Mouse (Mus musculus) forebrain, embryonic 11.5 days (tissue): ENCODE data around the gene Xrcc1. TPM values are rescaled to one million over a fixed set of nuclear protein-coding genes. Genes with fewer than 3 reads are reported as not detected.

Source experiments
- ATAC-seq: fragments of 200-750 bp; cut with Nextera tagmentation; replicated peaks from 2 replicates; pipeline ENCODE4 v1.8.0; 2017; ENCODE audit warnings: moderate TSS enrichment; ENCODE audit not compliant: low FRiP score
- DNase-seq: peaks from one replicate; pipeline ENCODE4 v3.0.0-alpha.2; 2017; ENCODE audit warnings: low spot score
- H3K27ac ChIP-seq: fragments of 300-500 bp; sonication (generic); 2 replicates; pipeline ENCODE4 v1.5.1; 2014; ENCODE audit warnings: low read depth, low read length
- H3K27me3 ChIP-seq: fragments of 300-500 bp; sonication (generic); 2 replicates; pipeline ENCODE4 v1.6.1; 2014; ENCODE audit warnings: mild to moderate bottlenecking, low read length, mixed read lengths; ENCODE audit not compliant: control insufficient read depth, insufficient read depth
- H3K36me3 ChIP-seq: fragments of 300-500 bp; sonication (generic); 2 replicates; pipeline ENCODE4 v1.6.1; 2014; ENCODE audit warnings: mild to moderate bottlenecking, low read length, moderate library complexity, mixed read lengths; ENCODE audit not compliant: control insufficient read depth, insufficient read depth
- H3K4me1 ChIP-seq: fragments of 300-500 bp; sonication (generic); replicated peaks from 2 replicates; pipeline ENCODE4 v1.6.1; 2014; ENCODE audit warnings: low read length, mixed read lengths; ENCODE audit not compliant: control insufficient read depth, insufficient read depth
- H3K4me2 ChIP-seq: fragments of 300-500 bp; sonication (generic); 2 replicates; pipeline ENCODE4 v1.6.1; 2014; ENCODE audit warnings: low read depth, mild to moderate bottlenecking, low read length, moderate library complexity, mixed read lengths; ENCODE audit not compliant: severe bottlenecking
- H3K4me3 ChIP-seq: fragments of 300-500 bp; sonication (generic); 2 replicates; pipeline ENCODE4 v1.5.1; 2014; ENCODE audit warnings: low read depth, low read length
- H3K9ac ChIP-seq: fragments of 300-500 bp; sonication (generic); 2 replicates; pipeline ENCODE4 v1.6.1; 2014; ENCODE audit warnings: low read length
- H3K9me3 ChIP-seq: fragments of 300-500 bp; sonication (generic); 2 replicates; pipeline ENCODE4 v1.6.1; 2016; ENCODE audit warnings: low read length, mixed read lengths; ENCODE audit not compliant: control insufficient read depth
- WGBS: fragments of 180-500 bp; shearing (Covaris S2); extraction: QIAGEN DNeasy Blood & Tissue Kit; methylation state at CpG from one replicate; pipeline ENCODE4 v1.1.7; 2014; 5-methylcytosine and 5-hydroxymethylcytosine counted together
- polyA plus RNA-seq: library from polyadenylated mRNA; unstranded; fragments of >200 nt; fragmentation: Nextera tagmentation; extraction: Ambion mirVana; gene quantifications from 2 replicates; pipeline ENCODE4 v1.2.1, GENCODE M21; 2014

The Xrcc1 gene
- polyA plus RNA-seq, 1 experiment from 2014 or later: 140 TPM

GRCm38 (mm10) chr7:24544506-24544905 lies 1.6 kb upstream of the Xrcc1 start:
- DNase-seq (no peak), ATAC-seq (no peak)
- H3K27ac ChIP-seq: no peak overlapping the region
- H3K4me1 ChIP-seq: peaks cover 7% of the 10 kb centered on the region
- no peaks in the 10 kb centered on the region for H3K9me3 ChIP-seq
- no peak overlapping the region for H3K4me3 ChIP-seq
- no peak overlapping the region for H3K9ac ChIP-seq
- 82% methylated on average over 2 of the region's 2 CpGs for WGBS
- no peaks in the 10 kb centered on the region for H3K36me3 ChIP-seq
- H3K4me2 ChIP-seq: no peak overlapping the region
- no peaks in the 10 kb centered on the region for H3K27me3 ChIP-seq

GRCm38 (mm10) chr7:24546634-24547389 lies 723 bp downstream of the Xrcc1 start:
- Histone ChIP-seq H3K27me3 (no peaks in the 10 kb centered on the region), H3K9ac (peak overlapping the region; percentile 80), H3K4me3 (peak overlapping the region; percentile 82), H3K27ac (peak overlapping the region; percentile 57; the same call in 1 of the 2 replicates), H3K36me3 (no peaks in the 10 kb centered on the region; the same call in 1 of the 2 replicates), H3K9me3 (no peaks in the 10 kb centered on the region), H3K4me2 (peak overlapping the region; percentile 70), H3K4me1 (peaks cover 7% of the 10 kb centered on the region)
- under 1% methylated on average over 57 of the region's 57 CpGs for WGBS
- peak; percentile 98 for ATAC-seq
- DNase-seq: peak; percentile 100

GRCm38 (mm10) chr7:24547534-24548036 lies 1.5 kb downstream of the Xrcc1 start:
- Histone ChIP-seq H3K4me2 (peak overlapping the region; percentile 70), H3K4me1 (peaks cover 7% of the 10 kb centered on the region), H3K36me3 (peaks cover 3% of the 10 kb centered on the region; the same call in 1 of the 2 replicates), H3K27me3 (no peaks in the 10 kb centered on the region), H3K9me3 (no peaks in the 10 kb centered on the region), H3K4me3 (peak overlapping the region; percentile 82), H3K27ac (peak overlapping the region; percentile 57; the same call in 1 of the 2 replicates), H3K9ac (peak overlapping the region; percentile 80)
- DNase-seq (no peak), ATAC-seq (peak; percentile 15; the same call in 1 of the 2 replicates)
- 32% methylated on average over 13 of the region's 13 CpGs for WGBS

GRCm38 (mm10) chr7:24551985-24552759 lies 6.1 kb downstream of the Xrcc1 start:
- H3K4me1 ChIP-seq: peaks cover 7% of the 10 kb centered on the region
- no peaks in the 10 kb centered on the region for H3K27me3 ChIP-seq
- H3K4me3 ChIP-seq: no peak overlapping the region
- peaks cover 9% of the 10 kb centered on the region for H3K36me3 ChIP-seq
- H3K9me3 ChIP-seq: no peaks in the 10 kb centered on the region
- 95% methylated on average over 12 of the region's 12 CpGs for WGBS
- ATAC-seq (no peak), DNase-seq (no peak)
- H3K9ac ChIP-seq: no peak overlapping the region
- no peak overlapping the region for H3K4me2 ChIP-seq
- H3K27ac ChIP-seq: no peak overlapping the region

GRCm38 (mm10) chr7:24555786-24556185 lies 9.7 kb downstream of the Xrcc1 start:
- H3K9me3 ChIP-seq: no peaks in the 10 kb centered on the region
- H3K4me3 ChIP-seq: no peak overlapping the region
- no peak overlapping the region for H3K4me2 ChIP-seq
- no peak overlapping the region for H3K27ac ChIP-seq
- no peaks in the 10 kb centered on the region for H3K4me1 ChIP-seq
- no peak for DNase-seq
- H3K27me3 ChIP-seq: no peaks in the 10 kb centered on the region
- no peak for ATAC-seq
- WGBS: 94% methylated on average over 10 of the region's 10 CpGs
- peaks cover 9% of the 10 kb centered on the region for H3K36me3 ChIP-seq
- no peak overlapping the region for H3K9ac ChIP-seq

- 97% methylated on average over 4 of the region's 4 CpGs for WGBS
- no peak for DNase-seq
- Histone ChIP-seq H3K4me2 (no peak overlapping the region), H3K9ac (no peak overlapping the region), H3K4me3 (no peak overlapping the region), H3K4me1 (no peaks in the 10 kb centered on the region), H3K9me3 (no peaks in the 10 kb centered on the region), H3K27ac (no peak overlapping the region), H3K27me3 (no peaks in the 10 kb centered on the region), H3K36me3 (no peaks in the 10 kb centered on the region; the same call in 1 of the 2 replicates)
- ATAC-seq: no peak
Measured at GRCm38 (mm10) chr7:24561450-24561849, 15.4 kb downstream of the Xrcc1 start.

GRCm38 (mm10) chr7:24563191-24563836 lies 17.2 kb downstream of the Xrcc1 start:
- Histone ChIP-seq H3K4me2 (no peak overlapping the region), H3K36me3 (no peaks in the 10 kb centered on the region; the same call in 1 of the 2 replicates), H3K9me3 (no peaks in the 10 kb centered on the region), H3K27ac (no peak overlapping the region), H3K4me3 (no peak overlapping the region), H3K9ac (no peak overlapping the region), H3K4me1 (no peaks in the 10 kb centered on the region), H3K27me3 (no peaks in the 10 kb centered on the region)
- DNase-seq: no peak
- WGBS: 89% methylated on average over 8 of the region's 8 CpGs
- ATAC-seq: no peak

GRCm38 (mm10) chr7:24563837-24564206 lies 17.7 kb downstream of the Xrcc1 start:
- H3K9ac ChIP-seq: no peak overlapping the region
- H3K9me3 ChIP-seq: no peaks in the 10 kb centered on the region
- no peak overlapping the region for H3K4me2 ChIP-seq
- H3K4me3 ChIP-seq: no peak overlapping the region
- no peaks in the 10 kb centered on the region; the same call in 1 of the 2 replicates for H3K36me3 ChIP-seq
- 91% methylated on average over 4 of the region's 4 CpGs for WGBS
- no peak for ATAC-seq
- DNase-seq: no peak
- H3K27me3 ChIP-seq: no peaks in the 10 kb centered on the region
- H3K27ac ChIP-seq: no peak overlapping the region
- H3K4me1 ChIP-seq: no peaks in the 10 kb centered on the region
